Mouse (Mus musculus): Measurements from ENCODE around the gene Car10.

Car10 gene

GRCm38 (mm10) chr11:93097941-93098828, at the start of gene Car10:
TSS of gene Car10 (plus strand) at chr11:93098028.
- DNase-seq (ENCODE audit: extremely low read depth, low read depth, low spot score), result no peak

DNA sequence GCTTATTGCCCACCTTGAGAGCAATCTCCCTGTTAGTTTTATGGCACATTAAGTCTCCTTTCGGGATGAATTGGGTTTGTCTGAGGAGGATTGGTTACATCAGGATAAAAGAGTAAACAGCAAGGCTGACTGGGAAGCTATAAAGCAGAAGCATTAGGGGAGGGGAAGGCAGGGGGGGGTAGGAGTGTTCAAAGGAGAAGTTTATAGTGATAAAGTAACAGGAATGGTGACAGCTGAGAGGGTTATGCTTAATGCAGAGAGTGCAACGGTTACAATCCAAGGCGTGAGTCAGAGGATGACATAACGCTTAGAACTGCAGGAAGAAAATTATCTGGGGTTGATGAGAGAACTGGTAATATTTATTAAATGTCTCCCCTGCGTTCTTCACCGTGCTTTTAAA, 32.8 kb upstream of the Car10 start:
- no peak for DNase-seq (ENCODE audit: extremely low read depth, low read depth, low spot score)

- no peak for DNase-seq (ENCODE audit: extremely low read depth, low read depth, low spot score)
Observed at GRCm38 (mm10) chr11:93065656-93066181, 32.1 kb upstream of the Car10 start.

DNA sequence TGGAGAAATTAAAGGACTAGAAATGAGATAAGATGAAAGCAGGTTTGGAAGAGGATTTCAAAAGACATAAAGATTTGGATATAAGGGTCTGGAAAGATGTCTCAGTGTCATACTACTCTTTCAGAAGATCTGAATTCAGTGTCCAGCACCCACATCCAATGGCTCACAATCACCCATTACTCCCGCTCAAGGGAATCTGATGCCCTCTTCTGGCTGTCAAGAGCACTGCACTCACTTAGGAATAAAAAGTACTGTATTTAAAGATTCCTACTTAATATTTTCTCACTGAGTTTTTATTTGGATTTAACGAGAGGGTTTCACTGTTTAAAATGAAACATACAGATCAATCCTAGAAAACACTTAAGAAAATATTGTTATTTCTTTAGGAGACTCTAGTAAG, 2.2 kb upstream of the Car10 start:
- DNase-seq (ENCODE audit: extremely low read depth, low read depth, low spot score), result no peak

DNA sequence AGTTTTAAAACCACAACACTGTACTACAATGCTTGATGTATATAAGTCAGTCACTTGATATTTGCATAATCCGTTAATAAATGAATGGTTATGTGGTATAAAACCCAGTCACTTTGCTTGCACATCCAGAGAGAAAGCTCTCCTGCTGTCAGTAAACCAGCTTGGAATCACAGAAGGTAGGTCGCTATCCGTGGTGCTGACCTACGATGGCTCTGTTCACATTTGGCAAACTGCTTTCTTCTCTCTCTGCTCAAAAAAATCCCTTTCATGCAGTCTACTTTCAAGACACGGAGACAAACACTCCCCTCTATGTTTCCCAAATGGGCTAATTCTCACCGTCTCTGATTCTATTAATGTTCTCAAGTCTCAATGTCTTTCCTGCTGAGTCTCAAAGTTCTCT, 827 bp upstream of the Car10 start:
- no peak for DNase-seq (ENCODE audit: extremely low read depth, low read depth, low spot score)

DNA sequence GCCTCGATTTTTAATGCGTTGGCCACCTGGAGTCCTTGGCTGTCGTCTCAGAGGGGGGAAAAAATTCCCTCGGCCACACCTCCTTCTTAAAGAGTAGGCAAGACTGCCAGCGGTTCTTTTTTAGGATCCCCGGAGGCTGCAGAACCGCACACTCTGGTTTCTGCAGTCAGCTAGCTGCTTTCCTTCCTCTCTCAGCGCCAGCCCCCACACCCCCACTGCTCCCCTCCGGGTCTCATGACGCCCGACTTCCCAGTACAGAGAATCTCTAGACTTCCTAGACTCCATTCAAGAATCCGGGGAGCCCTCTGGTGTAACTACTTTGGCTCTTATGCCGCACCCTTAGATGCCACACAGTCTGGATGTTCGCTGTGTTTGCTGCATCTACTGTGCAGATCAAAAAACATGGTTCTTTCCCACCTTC, 387 bp upstream of the Car10 start:
- no peak for DNase-seq (ENCODE audit: extremely low read depth, low read depth, low spot score)

DNA sequence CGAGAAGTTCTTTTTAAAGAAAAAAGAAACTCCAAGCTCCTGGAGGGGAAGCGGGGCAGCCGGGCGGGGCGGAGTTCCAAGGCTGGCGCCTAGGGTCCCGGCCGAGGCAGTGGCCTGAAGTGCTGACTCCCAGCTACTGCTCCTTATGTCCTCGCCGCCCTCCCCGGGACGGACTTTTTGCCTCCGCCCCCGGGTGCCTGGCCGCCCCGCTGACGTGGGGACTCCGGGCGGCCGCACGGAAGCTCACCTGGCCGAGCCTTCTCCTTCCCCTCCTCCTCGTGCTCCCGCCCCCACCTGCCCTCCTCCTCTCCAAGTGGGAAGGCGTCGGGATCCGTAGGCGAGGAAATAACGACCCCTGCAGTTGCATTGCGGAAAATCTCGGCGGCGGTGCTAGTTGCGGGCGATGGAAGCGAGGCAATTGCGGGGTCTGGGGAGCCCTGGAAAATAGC, 1.1 kb downstream of the Car10 start:
- no peak for DNase-seq (ENCODE audit: extremely low read depth, low read depth, low spot score)

- DNase-seq (ENCODE audit: extremely low read depth, low read depth, low spot score), result no peak
Observed at GRCm38 (mm10) chr11:93099431-93100370, 1.9 kb downstream of the Car10 start.

DNA sequence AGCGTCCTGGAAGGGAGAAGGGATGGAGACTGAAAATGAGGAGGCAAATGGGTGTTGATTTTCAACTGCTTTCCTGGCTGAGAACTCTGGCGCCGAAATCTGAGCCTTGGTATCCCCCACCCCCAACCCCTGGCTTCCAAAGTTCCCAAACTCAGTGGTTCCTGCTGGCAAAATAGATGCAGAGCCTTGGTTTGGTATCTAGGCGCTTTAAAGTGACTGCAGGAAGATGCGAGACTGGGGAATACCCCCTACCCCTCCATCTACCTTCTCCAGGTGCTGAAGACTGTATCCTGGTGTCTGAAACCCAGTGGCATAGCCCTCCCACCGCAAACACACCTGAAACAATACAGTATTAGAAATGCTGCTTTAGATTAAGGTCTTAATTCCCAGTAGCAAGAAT, 2.8 kb downstream of the Car10 start:
- DNase-seq (ENCODE audit: extremely low read depth, low read depth, low spot score), result no peak

GRCm38 (mm10) chr11:93101106-93101505, 3.3 kb downstream of the Car10 start:
- DNase-seq (ENCODE audit: extremely low read depth, low read depth, low spot score), result no peak

GRCm38 (mm10) chr11:93102321-93102720, 4.5 kb downstream of the Car10 start:
- DNase-seq (ENCODE audit: extremely low read depth, low read depth, low spot score), result no peak

DNA sequence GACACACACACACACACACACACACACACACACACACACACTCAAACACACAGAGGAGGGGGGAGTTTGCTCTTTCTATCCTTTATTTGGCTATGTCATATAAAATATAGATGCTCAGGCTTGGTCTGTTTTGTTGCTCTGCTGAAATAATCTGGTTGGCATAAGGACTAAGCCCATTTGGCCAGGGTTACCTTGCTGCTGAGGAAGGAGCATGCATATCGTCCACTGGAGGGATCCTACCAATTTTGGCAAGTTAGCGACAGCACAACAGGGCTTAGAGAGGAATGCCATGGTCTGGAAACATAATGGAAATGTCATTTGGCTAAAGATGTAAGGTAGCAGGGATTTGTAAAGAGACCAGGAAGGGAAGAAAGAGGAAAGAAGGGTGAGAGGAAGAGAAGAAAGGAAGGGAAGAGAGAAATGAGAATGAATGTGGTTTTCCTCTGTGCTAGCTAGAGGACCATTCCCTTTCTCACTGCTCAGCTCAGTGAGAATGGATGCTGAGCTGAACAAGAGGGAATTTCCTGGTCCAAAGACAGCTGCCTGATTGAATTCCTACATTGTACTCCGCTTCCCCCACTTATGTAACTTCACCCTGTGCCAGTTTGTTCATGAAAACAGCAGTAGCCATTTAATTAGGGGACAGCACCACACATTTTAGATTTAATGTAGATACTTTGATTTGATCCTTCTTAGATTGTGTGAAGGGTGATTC, 5.4 kb downstream of the Car10 start:
- DNase-seq (ENCODE audit: extremely low read depth, low read depth, low spot score), result no peak

DNA sequence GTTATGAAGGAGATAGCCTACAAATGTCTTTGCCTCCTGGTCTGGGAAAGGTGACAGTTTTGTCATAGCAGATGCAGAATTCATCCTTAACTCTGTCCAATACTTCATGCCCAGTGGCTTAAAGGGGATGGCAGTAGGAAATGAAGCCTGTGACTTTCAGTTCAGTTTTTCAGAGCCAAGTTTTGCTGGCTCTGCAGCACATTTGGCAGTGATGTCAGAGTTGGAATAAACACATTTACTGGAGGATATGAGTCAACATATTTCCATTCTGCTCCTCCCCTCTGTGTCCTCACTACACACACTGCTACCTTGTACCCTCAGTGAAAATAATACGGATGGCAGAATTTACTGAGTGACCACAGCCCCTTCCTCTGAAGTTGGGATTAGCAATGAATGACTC, 11.6 kb downstream of the Car10 start:
- DNase-seq (ENCODE audit: extremely low read depth, low read depth, low spot score), result no peak

DNA sequence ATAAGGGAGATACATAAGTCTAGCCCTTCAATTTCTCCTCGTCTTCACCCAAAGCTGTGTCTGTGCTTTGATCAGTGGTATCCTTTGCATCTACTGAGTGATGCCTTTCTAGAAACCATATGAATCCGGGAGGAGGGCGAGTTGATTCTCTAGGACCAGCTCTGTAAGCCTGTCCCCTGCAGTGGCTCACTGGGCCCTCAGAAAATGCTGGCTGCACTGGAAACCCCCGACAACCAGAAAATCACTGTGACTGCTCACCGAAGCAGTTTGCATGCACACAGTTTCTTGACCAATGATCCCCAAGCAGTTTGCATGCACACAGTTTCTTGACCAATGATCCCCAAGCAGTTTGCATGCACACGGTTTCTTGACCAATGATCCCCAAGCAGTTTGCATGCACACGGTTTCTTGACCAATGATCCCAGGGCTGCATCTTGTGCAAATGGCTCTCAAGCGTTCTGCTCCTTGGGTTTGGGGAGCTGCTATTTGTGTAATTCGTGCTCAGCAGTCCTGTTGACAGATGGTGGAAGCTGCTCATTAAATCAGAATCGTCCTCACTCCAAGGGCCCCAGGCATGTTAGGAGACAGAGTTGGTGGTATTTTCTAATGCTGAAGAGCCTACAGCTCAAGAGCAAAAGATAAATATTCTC, 23.1 kb downstream of the Car10 start:
- DNase-seq (ENCODE audit: extremely low read depth, low read depth, low spot score), result no peak

DNA sequence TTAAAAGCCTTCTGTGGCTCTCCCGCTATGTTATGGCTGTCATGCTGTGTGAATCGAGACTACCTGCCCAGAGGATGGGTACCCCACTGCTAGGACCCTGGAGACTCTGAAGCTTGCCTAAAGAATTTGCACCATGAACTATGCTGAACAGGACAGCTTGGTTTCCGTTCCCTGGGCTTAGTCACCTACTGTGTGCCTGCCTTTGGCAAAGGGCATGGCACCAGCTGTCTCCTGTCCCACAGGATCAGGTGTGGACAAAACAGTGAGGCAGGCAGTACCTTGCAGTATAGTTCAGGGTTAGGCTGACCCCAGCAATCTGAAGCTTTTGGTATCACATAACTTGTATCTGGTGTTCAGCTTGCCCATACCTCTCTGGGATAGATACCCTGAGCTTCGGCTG, 25.9 kb downstream of the Car10 start:
- no peak for DNase-seq (ENCODE audit: extremely low read depth, low read depth, low spot score)

DNA sequence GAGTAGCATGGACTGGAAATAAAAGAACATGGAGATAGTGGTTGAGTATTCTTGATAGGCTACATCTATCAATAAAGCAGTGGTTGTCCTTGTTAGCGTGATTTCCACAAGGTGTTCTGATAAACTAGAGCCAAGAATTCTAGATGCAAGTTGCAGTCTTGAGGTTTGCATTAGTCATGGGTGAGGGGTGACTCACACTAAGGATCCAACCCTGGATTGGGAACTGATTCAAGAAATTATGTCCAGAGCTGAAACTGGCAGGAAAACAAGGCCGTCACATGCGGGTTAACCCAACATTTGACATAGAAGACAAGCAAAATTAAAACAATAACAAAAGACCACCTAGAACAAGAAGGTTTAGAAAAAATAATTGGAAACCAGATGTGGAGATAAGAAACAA, 28.6 kb downstream of the Car10 start:
- DNase-seq (ENCODE audit: extremely low read depth, low read depth, low spot score), result no peak

GRCm38 (mm10) chr11:93128481-93128880, 30.7 kb downstream of the Car10 start:
- no peak for DNase-seq (ENCODE audit: extremely low read depth, low read depth, low spot score)

- no peak for DNase-seq (ENCODE audit: extremely low read depth, low read depth, low spot score)
Observed at GRCm38 (mm10) chr11:93137841-93138240, 40.0 kb downstream of the Car10 start.

GRCm38 (mm10) chr11:93141727-93142126, 43.9 kb downstream of the Car10 start:
- DNase-seq (ENCODE audit: extremely low read depth, low read depth, low spot score), result no peak

- no peak for DNase-seq (ENCODE audit: extremely low read depth, low read depth, low spot score)
Observed at GRCm38 (mm10) chr11:93144544-93144943, 46.7 kb downstream of the Car10 start.

All from fat pad, adult 2 months (tissue).